Mouse (Mus musculus): ENCODE results near the gene Swt1. TPM values are rescaled to one million over a fixed set of nuclear protein-coding genes. Genes with fewer than 3 reads are reported as not detected.

Gene Swt1
- total and polyA plus RNA-seq, 3 experiments = 1.3 to 118 (median 70.8) TPM

DNA sequence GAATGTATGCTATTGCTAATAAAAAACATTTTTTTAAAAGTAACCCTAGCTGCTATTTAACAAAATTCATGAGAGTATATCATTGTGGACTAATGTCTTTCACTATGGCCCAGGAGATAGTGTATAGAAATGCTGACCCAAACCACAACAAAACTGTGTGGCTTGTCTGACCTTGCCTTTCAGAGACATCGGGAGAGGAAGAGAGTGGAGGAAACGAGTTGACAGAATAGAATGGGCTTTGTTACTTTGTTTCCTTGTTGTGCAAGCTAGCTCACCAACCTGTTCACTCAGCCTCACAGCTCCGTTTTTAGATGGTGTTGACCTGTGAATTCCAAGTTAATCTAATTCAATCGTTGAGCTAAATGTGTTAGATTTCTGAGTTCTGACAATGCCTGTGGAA lies 107.8 kb downstream of the Swt1 start:
- Histone ChIP-seq H3K9me3 (replicated peaks) (no peaks in the 10 kb centered on the region), H3K36me3 (replicated peaks) (no peaks in the 10 kb centered on the region), H3K27me3 (ENCODE audit: insufficient read depth, low read length) (peaks cover 8% of the 10 kb centered on the region), H3K4me3 (ENCODE audit: low read depth, low read length) (no peak overlapping the region), H3K4me1 (ENCODE audit: insufficient read depth, low read depth, low read length) (peaks cover 14% of the 10 kb centered on the region; the same call in 1 of the 2 replicates)
- TF ChIP-seq POLR2AphosphoS5 (IDR thresholded peaks at IDR 0.05; ENCODE audit: insufficient replicate concordance, low read depth, low read length) (no peak), GATA2 (IDR thresholded peaks at IDR 0.05; ENCODE audit: borderline replicate concordance, low read depth, low read length) (no peak), GATA1 (IDR thresholded peaks at IDR 0.05; ENCODE audit: borderline replicate concordance, low read length) (no peak), CTCF (IDR thresholded peaks at IDR 0.05; ENCODE audit: low read depth, low read length) (no peak), TAL1 (conservative IDR thresholded peaks at IDR 0.05; ENCODE audit: low read depth, low read length) (no peak)
- ATAC-seq (ENCODE audit: extremely low read depth, insufficient number of reproducible peaks, low FRiP score, poor library complexity, severe bottlenecking) (no peak), DNase-seq (ENCODE audit: low spot score) (no peak)

- Histone ChIP-seq H3K27me3 (ENCODE audit: insufficient read depth, low read length) (peaks cover 17% of the 10 kb centered on the region), H3K4me3 (ENCODE audit: low read depth, low read length) (no peak overlapping the region), H3K9me3 (replicated peaks) (no peaks in the 10 kb centered on the region), H3K36me3 (replicated peaks) (no peaks in the 10 kb centered on the region), H3K4me1 (ENCODE audit: insufficient read depth, low read depth, low read length) (peaks cover 14% of the 10 kb centered on the region; the same call in 1 of the 2 replicates)
- TF ChIP-seq GATA2 (IDR thresholded peaks at IDR 0.05; ENCODE audit: borderline replicate concordance, low read depth, low read length) (no peak), CTCF (IDR thresholded peaks at IDR 0.05; ENCODE audit: low read depth, low read length) (no peak), POLR2AphosphoS5 (IDR thresholded peaks at IDR 0.05; ENCODE audit: insufficient replicate concordance, low read depth, low read length) (no peak), TAL1 (conservative IDR thresholded peaks at IDR 0.05; ENCODE audit: low read depth, low read length) (no peak), GATA1 (IDR thresholded peaks at IDR 0.05; ENCODE audit: borderline replicate concordance, low read length) (no peak)
- ATAC-seq (ENCODE audit: extremely low read depth, insufficient number of reproducible peaks, low FRiP score, poor library complexity, severe bottlenecking) = no peak
- DNase-seq (ENCODE audit: low spot score) = no peak
These were observed 109.0 kb downstream of the Swt1 start for GRCm38 (mm10) chr1:151319267-151319666.

Other genes with a start within 250 kb of the Swt1 start
- 10.1 and 13.5 TPM in 2 replicates for gene Gm47985, start 245.9 kb downstream of the Swt1 start, total RNA-seq (2014; fragmentation: Nextera tagmentation)
- 4.3 and 4.8 TPM in 2 replicates for gene Gm47985, start 245.9 kb downstream of the Swt1 start, total RNA-seq (2017)
- gene Gm47985, start 245.9 kb downstream of the Swt1 start, polyA plus RNA-seq (2012) = 1.4 and 2.0 TPM in 2 replicates
- gene Gm8947, start 236.1 kb downstream of the Swt1 start, total RNA-seq (2014; fragmentation: Nextera tagmentation) = 8.3 and 14.5 TPM in 2 replicates
- 3.4 and 4.8 TPM in 2 replicates for gene Gm8947, start 236.1 kb downstream of the Swt1 start, total RNA-seq (2017)
- gene Gm8947, start 236.1 kb downstream of the Swt1 start, polyA plus RNA-seq (2012) = 0.56 and 0.67 TPM in 2 replicates
- 27.2 and 31.3 TPM in 2 replicates for gene Gm47995, start 230.0 kb downstream of the Swt1 start, total RNA-seq (2014; fragmentation: Nextera tagmentation)
- 7.3 and 9.3 TPM in 2 replicates for gene Gm47995, start 230.0 kb downstream of the Swt1 start, total RNA-seq (2017)
- 3.6 and 4.1 TPM in 2 replicates for gene Gm47995, start 230.0 kb downstream of the Swt1 start, polyA plus RNA-seq (2012)
- gene 3110040M04Rik, start 224.3 kb downstream of the Swt1 start, total RNA-seq (2014; fragmentation: Nextera tagmentation) = 4.4 and 13.5 TPM in 2 replicates
- gene 3110040M04Rik, start 224.3 kb downstream of the Swt1 start, total RNA-seq (2017) = 5.3 and 5.9 TPM in 2 replicates
- 2.4 and 3.7 TPM in 2 replicates for gene 3110040M04Rik, start 224.3 kb downstream of the Swt1 start, polyA plus RNA-seq (2012)
- 7.4 and 8.8 TPM in 2 replicates for gene Gm47996, start 218.3 kb downstream of the Swt1 start, total RNA-seq (2014; fragmentation: Nextera tagmentation)
- 2.6 and 4.9 TPM in 2 replicates for gene Gm47996, start 218.3 kb downstream of the Swt1 start, total RNA-seq (2017)
- 0.86 and 1.3 TPM in 2 replicates for gene Gm47996, start 218.3 kb downstream of the Swt1 start, polyA plus RNA-seq (2012)
- 899 and 907 TPM in 2 replicates for gene Ivns1abp, start 84.0 kb downstream of the Swt1 start, total RNA-seq (2014; fragmentation: Nextera tagmentation)
- 1,364 and 1,435 TPM in 2 replicates for gene Ivns1abp, start 84.0 kb downstream of the Swt1 start, total RNA-seq (2017)
- 182 and 230 TPM in 2 replicates for gene Ivns1abp, start 84.0 kb downstream of the Swt1 start, polyA plus RNA-seq (2012)
- 132 and 147 TPM in 2 replicates for gene Trmt1l, start 87 bp upstream of the Swt1 start, total RNA-seq (2014; fragmentation: Nextera tagmentation)
- 62.4 and 69.9 TPM in 2 replicates for gene Trmt1l, start 87 bp upstream of the Swt1 start, total RNA-seq (2017)
- 21.2 and 23.5 TPM in 2 replicates for gene Trmt1l, start 87 bp upstream of the Swt1 start, polyA plus RNA-seq (2012)
- 192 and 210 TPM in 2 replicates for gene Rnf2, start 72.5 kb upstream of the Swt1 start, total RNA-seq (2014; fragmentation: Nextera tagmentation)
- 161 and 166 TPM in 2 replicates for gene Rnf2, start 72.5 kb upstream of the Swt1 start, total RNA-seq (2017)
- gene Rnf2, start 72.5 kb upstream of the Swt1 start, polyA plus RNA-seq (2012) = 74.5 and 92.5 TPM in 2 replicates
- not detected in 2 replicates for gene Fam129a, start 142.7 kb upstream of the Swt1 start, total RNA-seq (2014; fragmentation: Nextera tagmentation)
- gene Fam129a, start 142.7 kb upstream of the Swt1 start, total RNA-seq (2017) = 0.06 and 0.60 TPM in 2 replicates
- gene Fam129a, start 142.7 kb upstream of the Swt1 start, polyA plus RNA-seq (2012) = not detected in 2 replicates

All from G1E (cell line).